Mouse (Mus musculus): ENCODE results near the gene Cox8b. TPM values are rescaled to one million over a fixed set of nuclear protein-coding genes. Genes with fewer than 3 reads are reported as not detected.

Gene Cox8b
- total RNA-seq, 2 experiments from 2014 or later = 2,576 to 2,619 TPM

DNA sequence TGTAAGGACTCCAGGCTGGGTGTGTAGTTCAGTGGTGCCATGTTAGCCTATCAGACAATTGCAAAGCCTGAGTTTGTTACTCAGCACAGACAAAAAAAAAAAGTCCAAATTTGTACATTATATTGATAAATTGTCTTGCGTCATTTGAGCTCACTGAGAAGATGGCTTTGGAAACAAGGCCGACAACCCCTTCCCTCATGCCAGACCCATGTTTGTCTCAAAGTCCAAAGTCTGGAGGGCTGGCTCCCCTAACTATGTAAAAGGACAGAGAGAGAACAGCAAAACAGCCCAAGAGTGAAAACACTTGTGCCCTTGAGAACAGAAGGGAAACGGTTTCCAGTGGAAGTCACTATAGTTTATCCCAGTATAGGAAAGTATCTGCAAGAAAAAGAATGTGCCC is 19.8 kb downstream of the Cox8b start:
- DNase-seq (ENCODE audit: low spot score) = no peak
- intact Hi-C loops (cut with DNase I) = no loop called here

DNA sequence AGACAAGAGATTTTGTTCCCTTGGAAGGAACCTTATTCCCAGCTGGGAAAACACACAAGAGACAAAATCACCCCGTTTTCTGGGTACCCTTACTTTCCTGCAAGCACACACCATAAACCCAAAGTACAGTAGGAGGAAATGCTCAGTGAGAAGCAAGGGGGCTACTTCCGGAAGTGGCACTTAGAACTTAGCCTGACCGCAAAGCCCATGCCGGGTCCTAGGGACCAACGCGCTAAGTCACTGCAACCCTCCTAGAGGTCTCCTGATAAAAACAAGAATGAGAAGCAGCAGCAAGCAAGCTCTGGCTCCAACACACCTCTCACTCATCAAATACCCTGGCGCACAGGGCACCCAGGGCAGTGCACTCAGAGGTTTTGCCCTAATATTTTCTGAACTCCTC is 20.9 kb downstream of the Cox8b start:
- DNase-seq (ENCODE audit: low spot score) = no peak
- intact Hi-C loops (cut with DNase I) = no loop called here

DNA sequence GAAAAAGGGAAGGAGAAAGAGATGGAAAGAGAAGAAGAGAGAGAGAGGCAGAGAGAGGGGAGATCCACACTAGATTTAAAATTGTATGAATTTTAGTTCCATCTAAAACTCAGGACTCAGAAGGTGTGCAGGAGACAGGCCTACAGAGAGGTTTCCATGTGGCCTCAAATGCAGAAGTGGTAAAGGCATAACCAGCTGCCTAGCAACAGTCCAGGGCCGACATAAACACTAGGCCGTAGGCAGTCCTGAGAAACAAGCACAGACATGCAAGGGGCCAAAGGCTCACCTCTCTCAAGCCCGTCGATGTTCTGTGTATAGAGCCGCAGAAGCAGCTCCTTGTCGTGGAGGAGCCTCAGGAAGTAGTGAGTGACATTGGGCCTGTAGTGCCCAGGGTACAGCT is 22.9 kb downstream of the Cox8b start:
- DNase-seq (ENCODE audit: low spot score) = no peak
- intact Hi-C loops (cut with DNase I) = no loop called here

DNA sequence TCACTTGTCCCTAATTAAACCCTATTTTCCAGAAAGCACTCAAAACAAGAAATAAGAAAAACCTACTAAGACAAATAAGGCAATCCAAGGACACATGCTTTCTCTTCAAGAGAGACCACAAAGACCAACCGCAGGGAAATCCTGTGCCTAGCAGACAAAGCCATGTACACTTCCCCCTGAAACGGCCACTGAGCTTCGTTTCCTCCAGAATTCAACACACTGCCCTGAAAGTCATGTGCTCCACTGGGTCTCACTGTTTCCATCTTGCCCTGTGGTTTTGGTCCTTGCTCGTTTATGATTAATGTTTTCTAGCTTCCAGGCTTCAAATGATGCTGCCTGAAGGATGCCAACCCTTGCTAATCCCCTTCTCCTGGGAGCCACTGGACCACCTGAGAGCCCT is 26.0 kb downstream of the Cox8b start:
- intact Hi-C loops (cut with DNase I) = no loop called here
- DNase-seq (ENCODE audit: low spot score) = no peak

DNA sequence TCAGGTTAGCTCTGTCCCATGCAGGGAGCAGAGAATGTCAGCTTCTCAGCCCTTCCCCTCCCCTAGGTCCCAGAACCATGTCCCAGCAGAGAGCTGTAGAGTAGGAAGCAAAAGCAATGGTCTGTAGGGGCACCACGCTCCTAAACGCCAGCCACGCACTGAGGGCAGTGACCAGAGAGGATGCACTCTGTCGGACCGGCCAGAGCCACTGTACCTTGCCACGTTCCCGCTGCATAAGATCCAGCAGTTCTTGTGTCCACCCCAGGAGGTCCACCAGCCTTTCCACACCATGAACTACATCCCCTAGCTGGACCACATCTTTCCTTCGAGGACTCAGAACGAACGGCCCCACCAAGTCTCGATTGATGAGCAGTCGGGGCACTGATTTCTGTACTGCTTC is 35.5 kb downstream of the Cox8b start:
- intact Hi-C loops (cut with DNase I) = no loop called here
- DNase-seq (ENCODE audit: low spot score) = no peak

DNA sequence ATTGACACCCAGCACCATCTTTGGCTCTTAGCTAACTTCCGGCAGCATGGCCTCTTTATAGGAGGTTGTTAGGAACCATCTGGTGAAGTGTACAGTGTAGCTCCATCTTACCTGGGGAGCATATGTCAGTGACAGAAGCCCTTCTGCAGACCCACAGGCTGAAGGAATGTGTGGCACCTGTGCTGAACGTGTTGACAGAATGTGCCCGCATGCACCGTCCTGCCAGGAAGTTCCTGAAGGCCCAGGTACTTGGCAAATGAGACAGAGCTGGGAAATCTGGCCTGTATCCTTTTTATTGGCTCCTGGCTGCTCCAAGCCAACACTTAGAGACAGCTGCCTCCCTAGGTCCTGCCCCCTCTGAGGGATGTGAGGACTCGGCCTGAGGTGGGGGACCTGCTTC is 39.5 kb downstream of the Cox8b start:
- intact Hi-C loops (cut with DNase I) = no loop called here
- DNase-seq (ENCODE audit: low spot score) = no peak

DNA sequence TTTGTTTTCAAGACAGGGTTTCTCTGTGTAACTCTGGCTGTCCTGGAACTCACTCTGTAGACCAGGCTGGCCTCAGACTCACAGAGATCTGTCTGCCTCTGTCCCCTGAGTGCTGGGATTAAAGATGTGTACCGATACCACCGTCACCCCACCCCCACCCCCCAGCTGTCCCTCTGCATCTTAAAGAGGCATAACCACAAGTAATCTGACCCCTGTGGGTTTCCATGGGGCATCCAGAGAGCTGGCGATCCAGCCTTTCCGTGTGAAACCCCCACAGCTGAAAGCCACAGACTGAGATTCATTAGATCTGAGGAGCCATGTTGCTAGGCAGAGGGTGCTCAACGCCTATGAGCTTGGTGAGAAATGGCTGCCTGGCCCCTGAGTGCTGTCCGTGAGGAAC is 40.2 kb downstream of the Cox8b start:
- intact Hi-C loops (cut with DNase I) = no loop called here
- DNase-seq (ENCODE audit: low spot score) = no peak

DNA sequence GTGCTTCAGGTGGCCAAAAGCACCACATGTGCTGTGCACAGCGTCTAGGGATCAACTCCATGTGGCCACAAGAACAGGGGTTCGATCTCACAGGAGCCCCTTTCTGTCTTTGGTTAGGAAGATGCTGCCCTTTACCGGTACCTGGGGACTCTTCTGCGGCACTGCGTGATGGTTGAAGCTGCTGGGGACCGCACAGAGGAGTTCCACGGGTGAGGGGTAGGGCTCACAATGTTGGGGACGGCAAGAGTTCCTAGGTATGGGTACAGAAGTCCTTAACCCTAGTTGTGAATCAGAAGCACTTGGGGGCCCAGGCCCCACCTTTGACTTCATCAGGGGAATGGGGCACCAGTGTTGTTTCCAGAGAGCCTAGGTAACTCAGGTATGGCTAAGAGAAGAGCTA is 41.5 kb downstream of the Cox8b start:
- intact Hi-C loops (cut with DNase I) = no loop called here
- no peak for DNase-seq (ENCODE audit: low spot score)

DNA sequence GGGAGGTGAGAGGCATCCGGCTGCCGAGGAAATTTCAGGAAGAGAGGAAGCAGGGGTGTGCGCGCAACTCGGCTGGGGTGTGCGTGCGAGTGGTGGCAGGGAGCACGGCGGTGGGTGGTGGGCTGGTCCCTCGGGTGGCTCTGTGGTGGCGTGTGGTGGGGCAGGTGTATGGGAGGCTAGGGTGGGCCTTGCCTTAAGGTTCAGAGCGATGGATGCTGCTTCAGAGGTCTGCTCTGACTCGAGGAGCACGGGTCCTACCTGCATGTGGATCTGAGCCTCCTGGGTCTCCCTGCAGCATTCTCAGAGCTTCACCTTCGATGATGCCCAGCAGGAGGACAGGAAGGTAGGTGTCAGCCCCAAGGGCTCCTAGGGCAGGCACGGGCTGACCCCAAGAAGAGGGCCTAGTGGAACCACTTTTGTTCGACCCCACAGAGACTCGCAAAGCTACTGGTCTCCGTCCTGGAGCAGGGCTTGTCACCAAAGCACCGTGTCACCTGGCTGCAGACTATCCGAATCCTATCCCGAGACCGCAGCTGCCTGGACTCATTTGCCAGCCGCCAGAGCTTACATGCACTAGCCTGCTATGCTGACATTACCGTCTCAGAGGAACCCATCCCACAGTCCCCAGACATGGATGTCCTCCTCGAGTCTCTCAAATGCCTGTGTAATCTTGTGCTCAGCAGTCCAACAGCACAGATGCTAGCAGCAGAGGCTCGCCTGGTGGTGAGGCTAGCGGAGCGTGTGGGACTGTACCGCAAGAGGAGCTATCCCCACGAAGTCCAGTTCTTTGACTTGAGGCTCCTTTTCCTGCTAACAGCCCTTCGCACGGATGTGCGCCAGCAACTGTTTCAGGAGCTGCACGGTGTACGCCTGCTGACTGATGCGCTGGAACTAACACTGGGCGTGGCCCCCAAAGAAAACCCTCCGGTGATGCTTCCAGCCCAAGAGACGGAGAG is 42.4 kb downstream of the Cox8b start, which contains the start of gene Bet1l:
Gene Bet1l, minus strand, starts transcription at position 28 of the 956 bp plus-strand sequence.
- intact Hi-C loops (cut with DNase I) = loop anchor here (1.0 kb wide), 1 partner anchor 24 kb away; the partner anchor contains the start of gene Sirt3
- no peak for DNase-seq (ENCODE audit: low spot score)

DNA sequence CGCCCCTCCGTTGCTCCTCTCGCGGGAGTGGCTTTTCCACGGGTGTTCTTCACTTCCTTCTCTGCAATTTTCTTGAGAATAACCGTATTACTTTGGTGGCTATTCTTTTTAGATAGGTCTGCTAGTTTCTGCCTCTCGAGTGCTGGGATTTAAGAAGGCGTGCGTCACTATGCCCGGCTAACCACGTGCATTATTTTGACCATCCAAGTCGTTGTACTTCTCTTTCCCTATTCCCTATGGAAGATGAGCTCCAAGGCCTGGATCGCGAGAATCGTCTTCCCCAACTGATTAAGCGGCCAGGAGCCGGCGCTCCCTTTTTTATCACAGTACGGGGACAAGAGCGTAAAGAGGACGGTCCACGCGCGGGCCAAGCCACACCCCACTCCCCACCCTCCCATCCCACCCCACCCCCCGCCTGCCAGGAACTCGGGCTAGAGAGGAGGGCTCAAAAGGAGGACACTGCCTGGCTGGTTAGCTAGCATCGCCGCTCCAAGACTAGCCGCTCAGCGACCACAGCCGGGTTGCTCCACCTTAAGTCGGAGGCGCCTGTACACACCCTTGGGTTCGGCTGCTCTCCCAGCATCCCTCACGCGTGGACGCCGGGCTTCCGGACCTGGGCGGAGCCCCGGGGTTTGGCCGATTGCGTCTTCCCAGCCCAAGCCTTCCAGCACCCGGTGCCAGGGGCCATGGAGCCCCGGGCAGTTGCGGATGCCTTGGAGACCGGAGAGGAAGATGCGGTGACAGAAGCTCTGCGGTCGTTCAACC is 43.3 kb downstream of the Cox8b start, which contains the start of gene Ric8a:
Gene Ric8a, plus strand, starts transcription at position 173 of the 765 bp plus-strand sequence.
- intact Hi-C loops (cut with DNase I) = loop anchor here (1.0 kb wide), 1 partner anchor 25 kb away; the partner anchor contains the start of gene Sirt3
- peak; percentile 89 for DNase-seq (ENCODE audit: low spot score)

DNA sequence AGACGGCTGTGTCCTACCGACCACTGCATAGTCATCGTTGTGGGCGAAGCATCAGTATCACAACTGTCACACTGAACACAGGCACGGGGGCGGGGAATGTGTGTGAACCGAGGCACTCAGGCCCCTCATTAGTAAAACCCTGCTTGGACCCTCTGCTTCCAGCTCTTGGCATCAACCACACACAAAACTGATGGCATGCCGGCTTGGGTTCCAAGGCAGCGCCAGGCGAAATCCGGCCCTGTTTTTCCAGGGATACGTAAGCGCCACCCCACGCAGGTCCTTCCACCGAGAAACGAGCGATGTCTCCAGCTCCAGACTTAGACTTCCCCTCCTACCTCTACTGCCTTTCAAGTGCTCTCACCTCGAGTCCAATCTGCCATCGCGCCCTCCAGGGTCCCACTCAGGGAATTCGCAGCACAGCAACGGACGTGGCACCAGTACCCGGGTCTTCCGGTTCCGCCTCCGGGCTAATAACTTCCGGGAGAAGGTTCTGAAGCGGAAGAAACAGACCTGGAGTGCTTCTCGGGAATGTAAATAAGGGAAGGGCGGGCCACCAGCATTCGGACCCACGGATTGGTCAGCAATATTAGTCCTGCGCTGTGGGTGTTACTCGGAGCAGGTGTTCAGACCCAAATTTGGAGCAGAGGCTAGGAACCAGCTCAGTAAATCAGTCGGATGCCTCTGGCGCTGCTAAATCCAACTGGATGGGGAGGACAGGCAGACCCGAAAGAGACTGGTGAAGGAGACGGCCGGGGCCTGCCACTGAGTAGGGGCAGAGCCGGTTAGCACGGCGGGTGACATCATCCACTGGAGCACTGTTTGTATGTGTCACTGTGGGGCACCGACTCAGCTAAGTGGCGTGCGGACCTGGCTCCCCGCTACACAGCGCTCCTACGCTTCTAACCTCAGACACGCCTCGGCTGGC is 44.1 kb downstream of the Cox8b start, which contains the start of gene Gm45785:
Gene Gm45785, minus strand, starts transcription at position 472 of the 925 bp plus-strand sequence.
- intact Hi-C loops (cut with DNase I) = no loop called here
- peak; percentile 82 for DNase-seq (ENCODE audit: low spot score)

DNA sequence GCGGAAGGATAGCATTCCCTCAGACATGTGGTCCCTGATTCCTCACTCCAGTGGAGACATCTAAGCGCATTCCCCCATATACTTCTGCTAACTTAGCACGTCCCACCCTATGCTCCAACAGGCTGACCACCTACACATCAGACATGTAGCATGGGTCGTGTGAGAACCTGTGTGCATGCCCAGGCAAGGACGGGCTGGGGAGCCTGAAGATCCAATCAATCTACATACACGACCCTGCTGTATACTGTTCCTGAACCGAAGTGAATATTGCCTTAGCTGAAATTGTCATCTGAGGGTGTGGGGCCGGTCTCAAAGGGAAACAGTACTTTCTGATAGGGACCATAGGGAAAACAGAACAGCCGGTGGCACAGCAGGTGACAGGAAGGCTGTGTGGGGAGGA is 45.1 kb downstream of the Cox8b start:
- intact Hi-C loops (cut with DNase I) = no loop called here
- DNase-seq (ENCODE audit: low spot score) = no peak

DNA sequence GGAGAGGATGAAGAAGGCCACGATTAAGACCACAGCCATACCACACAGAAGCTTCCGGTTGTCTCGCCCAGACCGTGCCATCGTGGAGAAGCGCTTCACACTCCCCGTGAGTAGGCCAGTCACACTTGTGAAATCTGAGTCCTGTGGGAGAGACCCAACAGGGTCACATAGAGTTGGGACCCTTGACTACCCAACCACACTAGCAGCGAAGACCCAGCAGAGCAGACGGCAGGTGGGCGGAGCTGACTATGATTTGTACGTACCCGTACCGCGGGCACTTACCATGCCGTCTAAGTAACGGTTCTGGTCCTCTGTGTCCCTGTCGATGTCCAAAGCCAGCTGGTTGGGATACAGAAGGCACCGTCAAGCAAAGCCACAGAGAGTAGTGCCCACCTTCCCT is 45.8 kb downstream of the Cox8b start:
- intact Hi-C loops (cut with DNase I) = no loop called here
- DNase-seq (ENCODE audit: low spot score) = no peak

DNA sequence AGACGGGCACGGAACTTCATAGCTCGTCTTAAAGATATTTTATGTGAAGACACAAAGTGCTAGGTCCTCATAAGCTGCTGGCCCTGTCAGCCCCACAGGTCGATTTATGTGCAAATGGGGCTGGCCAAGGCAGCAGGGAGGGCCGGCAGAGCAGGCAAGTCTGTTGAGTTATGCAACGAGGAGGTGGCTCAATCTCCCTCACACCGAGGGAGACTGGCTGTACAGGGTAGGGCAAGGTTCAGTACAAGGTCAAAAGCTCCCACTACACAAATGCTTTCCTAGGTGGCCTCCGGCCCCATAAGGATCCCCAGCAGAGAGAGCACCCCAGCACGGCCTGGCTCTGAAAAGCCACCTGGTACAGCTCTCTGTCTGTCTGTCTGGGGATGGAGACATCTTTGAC is 46.9 kb downstream of the Cox8b start:
- DNase-seq (ENCODE audit: low spot score) = no peak
- intact Hi-C loops (cut with DNase I) = no loop called here

DNA sequence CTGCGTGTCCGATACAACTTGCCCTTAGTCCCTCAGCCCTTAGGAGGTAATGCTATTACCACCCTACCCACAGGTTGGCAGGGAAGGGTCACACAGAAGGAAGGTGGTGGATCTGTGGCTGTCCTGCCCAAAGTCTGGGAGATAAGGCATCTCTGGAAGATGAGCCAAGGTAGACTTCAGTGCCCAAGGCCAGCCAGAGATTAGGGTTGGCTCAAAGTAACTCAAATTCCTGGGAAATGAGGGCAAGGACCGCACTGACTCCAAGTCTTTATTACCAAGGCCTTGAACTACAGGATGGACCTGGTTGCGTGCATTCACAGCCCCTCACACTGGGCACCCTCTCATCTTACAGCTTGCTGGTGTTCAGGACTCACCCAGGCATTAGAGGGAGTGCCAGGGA is 48.3 kb downstream of the Cox8b start:
- DNase-seq (ENCODE audit: low spot score) = no peak
- intact Hi-C loops (cut with DNase I) = no loop called here

Other genes starting within 250 kb of the Cox8b start
- not detected for gene Olfr539, start 240.5 kb downstream of the Cox8b start, total RNA-seq (2021)
- gene Olfr45, start 218.5 kb downstream of the Cox8b start, total RNA-seq (2021) = not detected
- not detected for gene Olfr541, start 203.2 kb downstream of the Cox8b start, total RNA-seq (2021)
- 1 to 10 TPM; 6.3 to 6.9 TPM for gene Cyp2e1, start 136.7 kb downstream of the Cox8b start, total RNA-seq (2021)
- gene Syce1, start 112.6 kb downstream of the Cox8b start, total RNA-seq (2021) = not detected
- not detected for gene Zfp941, start 78.3 kb downstream of the Cox8b start, total RNA-seq (2021)
- gene Urah, start 65.4 kb downstream of the Cox8b start, total RNA-seq (2021) = under 1 TPM; 0.39 to 0.83 TPM
- gene Scgb1c1, start 54.9 kb downstream of the Cox8b start, total RNA-seq (2021) = 10 to 100 TPM; 10.8 to 14.5 TPM
- gene Odf3, start 52.6 kb downstream of the Cox8b start, total RNA-seq (2021) = not detected
- gene Gm45785, start 44.1 kb downstream of the Cox8b start, total RNA-seq (2021) = not detected
- gene Ric8a, start 43.5 kb downstream of the Cox8b start, total RNA-seq (2021) = 10 to 100 TPM; 20.1 to 21.8 TPM
- 10 to 100 TPM; 10.0 to 11.7 TPM for gene Bet1l, start 42.9 kb downstream of the Cox8b start, total RNA-seq (2021)
- gene Psmd13, start 18.5 kb downstream of the Cox8b start, total RNA-seq (2021) = 10 to 100 TPM; 86.0 to 93.0 TPM
- gene Sirt3, start 18.1 kb downstream of the Cox8b start, total RNA-seq (2021) = 10 to 100 TPM; 54.3 to 64.0 TPM
- gene Nlrp6, start 20.5 kb upstream of the Cox8b start, total RNA-seq (2021) = not detected
- gene Pgghg, start 40.9 kb upstream of the Cox8b start, total RNA-seq (2021) = 1 to 10 TPM; 4.6 to 5.2 TPM
- under 1 TPM; 0.47 to 0.59 TPM for gene Ifitm5, start 49.8 kb upstream of the Cox8b start, total RNA-seq (2021)
- not detected for gene Gm45717, start 55.5 kb upstream of the Cox8b start, total RNA-seq (2021)
- gene Ifitm2, start 55.5 kb upstream of the Cox8b start, total RNA-seq (2021) = 100 to 1,000 TPM in 1 of 2 experiments, 10 to 100 TPM in 1; 96.7 to 116 TPM
- gene Ifitm1, start 66.8 kb upstream of the Cox8b start, total RNA-seq (2021) = 1 to 10 TPM; 1.6 to 2.8 TPM
- 100 to 1,000 TPM; 102 to 111 TPM for gene Ifitm3, start 110.3 kb upstream of the Cox8b start, total RNA-seq (2021)
- gene Ifitm6, start 117.5 kb upstream of the Cox8b start, total RNA-seq (2021) = under 1 TPM in 1 of 2 experiments, not detected in 1; 0.42 TPM
- not detected for gene Gm17387, start 128.7 kb upstream of the Cox8b start, total RNA-seq (2021)
- under 1 TPM in 1 of 2 experiments, not detected in 1; 0.08 TPM for gene B4galnt4, start 160.7 kb upstream of the Cox8b start, total RNA-seq (2021)
- under 1 TPM in 1 of 2 experiments, not detected in 1; 0.31 TPM for gene Pkp3, start 177.8 kb upstream of the Cox8b start, total RNA-seq (2021)
- 1 to 10 TPM; 4.8 to 7.7 TPM for gene Sigirr, start 200.1 kb upstream of the Cox8b start, total RNA-seq (2021)
- gene Ano9, start 217.4 kb upstream of the Cox8b start, total RNA-seq (2021) = under 1 TPM in 1 of 2 experiments, not detected in 1; 0.08 TPM
- gene Ptdss2, start 221.9 kb upstream of the Cox8b start, total RNA-seq (2021) = 10 to 100 TPM; 32.1 to 33.4 TPM